Mouse (Mus musculus) ES-E14 (cell line): ENCODE measurements around the gene Epb41l2.

Experiments used
- CHD2 ChIP-seq: IDR thresholded peaks from 2 replicates; pipeline ENCODE4 v1.6.1; 2014; ENCODE audit warnings: mild to moderate bottlenecking, low read depth, low read length, inconsistent platforms
- HCFC1 ChIP-seq: IDR thresholded peaks from 2 replicates; pipeline ENCODE4 v1.6.1; 2012; ENCODE audit warnings: low read length, inconsistent platforms, borderline replicate concordance; ENCODE audit not compliant: insufficient read depth
- MAFK ChIP-seq: IDR thresholded peaks from 2 replicates; pipeline ENCODE4 v1.6.1; 2014; ENCODE audit warnings: mild to moderate bottlenecking, low read depth, low read length, inconsistent platforms; ENCODE audit not compliant: insufficient read depth
- ZC3H11A ChIP-seq: IDR thresholded peaks from 2 replicates; pipeline ENCODE4 v1.6.1; 2012; ENCODE audit warnings: low read depth, mild to moderate bottlenecking, inconsistent platforms, low read length, borderline replicate concordance
- ZNF384 ChIP-seq: IDR thresholded peaks from 2 replicates; pipeline ENCODE4 v1.6.1; 2012; ENCODE audit warnings: low read depth, low read length, inconsistent platforms

DNA sequence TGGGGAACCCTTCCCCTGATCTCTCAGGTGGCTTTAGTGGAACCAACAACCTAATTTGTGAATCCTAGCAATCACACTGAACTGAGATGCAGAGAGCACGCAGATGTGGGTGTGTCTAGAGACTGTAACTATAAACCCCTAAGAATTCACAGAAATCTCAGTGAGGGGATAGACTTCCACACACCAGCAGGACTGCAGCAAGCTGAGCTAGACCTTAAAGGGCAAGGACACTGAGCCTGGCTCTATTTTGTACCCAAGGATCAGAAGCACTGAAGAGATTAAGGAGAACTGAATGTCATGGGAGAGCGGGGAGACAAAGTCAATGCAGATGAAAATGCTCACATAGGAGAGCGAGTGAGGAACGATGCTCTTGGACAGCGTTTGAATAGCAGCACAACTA, 49.6 kb upstream of the Epb41l2 start:
- no peak for TF ChIP-seq HCFC1
- TF ChIP-seq CHD2: no peak
- TF ChIP-seq MAFK: no peak
- no peak for TF ChIP-seq ZNF384
- no peak for TF ChIP-seq ZC3H11A
